Mouse (Mus musculus): ENCODE measurements around the gene Umad1. TPM values are rescaled to one million over a fixed set of nuclear protein-coding genes. Genes with fewer than 3 reads are reported as not detected.

The Umad1 gene
- polyA plus RNA-seq, 1 experiment from 2014 or later: 15.6 TPM

- WGBS (ENCODE audit: insufficient replicate concordance): 55% methylated on average over 4 of the region's 4 CpGs
- no peak overlapping the region for H3K4me2 ChIP-seq (ENCODE audit: low read depth, low read length)
- no peak overlapping the region for H3K27ac ChIP-seq (ENCODE audit: low read depth)
- no peak for TF ChIP-seq CTCF (IDR thresholded peaks at IDR 0.05; ENCODE audit: low read depth)
- TF ChIP-seq EP300 (IDR thresholded peaks at IDR 0.05; ENCODE audit: low read depth): no peak
- no peaks in the 10 kb centered on the region for H3K27me3 ChIP-seq (ENCODE audit: insufficient read depth, low read length)
- H3K4me1 ChIP-seq (ENCODE audit: insufficient read depth): no peaks in the 10 kb centered on the region
- ATAC-seq: no peak
- no peak for DNase-seq
- no peaks in the 10 kb centered on the region for H3K9me3 ChIP-seq (ENCODE audit: low read length)
- no peak overlapping the region for H3K4me3 ChIP-seq (ENCODE audit: low read depth, low read length)
- peaks cover 3% of the 10 kb centered on the region; the same call in 1 of the 2 replicates for H3K36me3 ChIP-seq (replicated peaks; ENCODE audit: insufficient read depth, low read length)
- H3K9ac ChIP-seq (replicated peaks): no peak overlapping the region
Observed at GRCm38 (mm10) chr6:8283255-8283654, 24.2 kb downstream of the Umad1 start.

GRCm38 (mm10) chr6:8285401-8285960 is 26.4 kb downstream of the Umad1 start:
- DNase-seq: no peak
- 68% methylated on average over 3 of the region's 3 CpGs for WGBS (ENCODE audit: insufficient replicate concordance)
- Histone ChIP-seq H3K27ac (ENCODE audit: low read depth) (no peak overlapping the region), H3K9ac (replicated peaks) (no peak overlapping the region), H3K9me3 (ENCODE audit: low read length) (no peaks in the 10 kb centered on the region), H3K4me2 (ENCODE audit: low read depth, low read length) (no peak overlapping the region), H3K4me3 (ENCODE audit: low read depth, low read length) (no peak overlapping the region), H3K4me1 (ENCODE audit: insufficient read depth) (no peaks in the 10 kb centered on the region), H3K36me3 (replicated peaks; ENCODE audit: insufficient read depth, low read length) (no peaks in the 10 kb centered on the region), H3K27me3 (ENCODE audit: insufficient read depth, low read length) (no peaks in the 10 kb centered on the region)
- ATAC-seq: no peak
- TF ChIP-seq EP300 (IDR thresholded peaks at IDR 0.05; ENCODE audit: low read depth) (no peak), CTCF (IDR thresholded peaks at IDR 0.05; ENCODE audit: low read depth) (no peak)

GRCm38 (mm10) chr6:8286146-8286545 is 27.1 kb downstream of the Umad1 start:
- no peak for ATAC-seq
- Histone ChIP-seq H3K27ac (ENCODE audit: low read depth) (no peak overlapping the region), H3K36me3 (replicated peaks; ENCODE audit: insufficient read depth, low read length) (no peaks in the 10 kb centered on the region), H3K9ac (replicated peaks) (no peak overlapping the region), H3K9me3 (ENCODE audit: low read length) (no peaks in the 10 kb centered on the region), H3K4me2 (ENCODE audit: low read depth, low read length) (no peak overlapping the region), H3K4me3 (ENCODE audit: low read depth, low read length) (no peak overlapping the region), H3K27me3 (ENCODE audit: insufficient read depth, low read length) (no peaks in the 10 kb centered on the region), H3K4me1 (ENCODE audit: insufficient read depth) (no peaks in the 10 kb centered on the region)
- DNase-seq: no peak
- WGBS (ENCODE audit: insufficient replicate concordance): 90% methylated on average over 3 of the region's 3 CpGs
- no peak for TF ChIP-seq CTCF (IDR thresholded peaks at IDR 0.05; ENCODE audit: low read depth)
- no peak for TF ChIP-seq EP300 (IDR thresholded peaks at IDR 0.05; ENCODE audit: low read depth)

GRCm38 (mm10) chr6:8288755-8289580 is 29.9 kb downstream of the Umad1 start:
- H3K27me3 ChIP-seq (ENCODE audit: insufficient read depth, low read length): no peaks in the 10 kb centered on the region
- no peaks in the 10 kb centered on the region for H3K36me3 ChIP-seq (replicated peaks; ENCODE audit: insufficient read depth, low read length)
- no peak overlapping the region for H3K4me2 ChIP-seq (ENCODE audit: low read depth, low read length)
- no peaks in the 10 kb centered on the region for H3K9me3 ChIP-seq (ENCODE audit: low read length)
- no peak overlapping the region for H3K4me3 ChIP-seq (ENCODE audit: low read depth, low read length)
- TF ChIP-seq CTCF (IDR thresholded peaks at IDR 0.05; ENCODE audit: low read depth) (no peak), EP300 (IDR thresholded peaks at IDR 0.05; ENCODE audit: low read depth) (no peak)
- H3K4me1 ChIP-seq (ENCODE audit: insufficient read depth): no peaks in the 10 kb centered on the region
- DNase-seq (no peak), ATAC-seq (no peak)
- H3K9ac ChIP-seq (replicated peaks): no peak overlapping the region
- 86% methylated on average over 4 of the region's 4 CpGs for WGBS (ENCODE audit: insufficient replicate concordance)
- no peak overlapping the region for H3K27ac ChIP-seq (ENCODE audit: low read depth)

GRCm38 (mm10) chr6:8294048-8294784 is 35.1 kb downstream of the Umad1 start:
- WGBS (ENCODE audit: insufficient replicate concordance): 89% methylated on average over 4 of the region's 4 CpGs
- Histone ChIP-seq H3K9me3 (ENCODE audit: low read length) (no peaks in the 10 kb centered on the region), H3K9ac (replicated peaks) (no peak overlapping the region), H3K4me2 (ENCODE audit: low read depth, low read length) (no peak overlapping the region), H3K27me3 (ENCODE audit: insufficient read depth, low read length) (no peaks in the 10 kb centered on the region), H3K27ac (ENCODE audit: low read depth) (no peak overlapping the region), H3K36me3 (replicated peaks; ENCODE audit: insufficient read depth, low read length) (no peaks in the 10 kb centered on the region), H3K4me3 (ENCODE audit: low read depth, low read length) (no peak overlapping the region), H3K4me1 (ENCODE audit: insufficient read depth) (no peaks in the 10 kb centered on the region)
- ATAC-seq (no peak), DNase-seq (no peak)
- TF ChIP-seq CTCF (IDR thresholded peaks at IDR 0.05; ENCODE audit: low read depth): no peak
- TF ChIP-seq EP300 (IDR thresholded peaks at IDR 0.05; ENCODE audit: low read depth): no peak
